Mouse (Mus musculus) forebrain, embryonic 15.5 days (tissue): ENCODE results near the gene Lin28b. TPM values are rescaled to one million over a fixed set of nuclear protein-coding genes. Genes with fewer than 3 reads are reported as not detected.
A peak's percentile ranks its signal among the peaks of the same experiment; 100 is the strongest.
"Not testable (repeated sequence)": the region's sequence is repeated elsewhere in the genome, so short reads cannot be mapped to it uniquely, and the experiment has no call there.

ENCODE experiments used
- ATAC-seq: fragments of 200-750 bp; cut with Nextera tagmentation; replicated peaks from 2 replicates; pipeline ENCODE4 v1.8.0; 2017; ENCODE audit warnings: mild to moderate bottlenecking, moderate TSS enrichment, moderate library complexity
- H3K27ac ChIP-seq: fragments of 300-500 bp; sonication (generic); replicated peaks from 2 replicates; pipeline ENCODE4 v1.5.1; 2015; ENCODE audit warnings: mild to moderate bottlenecking, inconsistent platforms
- H3K27me3 ChIP-seq: fragments of 300-500 bp; sonication (generic); 2 replicates; pipeline ENCODE4 v1.6.1; 2015; ENCODE audit warnings: inconsistent platforms
- H3K36me3 ChIP-seq: fragments of 300-500 bp; sonication (generic); 2 replicates; pipeline ENCODE4 v1.6.1; 2015; ENCODE audit warnings: mild to moderate bottlenecking, inconsistent platforms
- H3K4me1 ChIP-seq: fragments of 300-500 bp; sonication (generic); 2 replicates; pipeline ENCODE4 v1.6.1; 2015; ENCODE audit warnings: inconsistent platforms
- H3K4me2 ChIP-seq: fragments of 300-500 bp; sonication (generic); replicated peaks from 2 replicates; pipeline ENCODE4 v1.6.1; 2015; ENCODE audit warnings: mild to moderate bottlenecking, inconsistent platforms
- H3K4me3 ChIP-seq: fragments of 300-500 bp; sonication (generic); 2 replicates; pipeline ENCODE4 v1.5.1; 2015; ENCODE audit warnings: mild to moderate bottlenecking, inconsistent platforms
- H3K9ac ChIP-seq: fragments of 300-500 bp; sonication (generic); replicated peaks from 2 replicates; pipeline ENCODE4 v1.6.1; 2015; ENCODE audit warnings: mild to moderate bottlenecking, inconsistent platforms
- H3K9me3 ChIP-seq: fragments of 300-500 bp; sonication (generic); 2 replicates; pipeline ENCODE4 v1.6.1; 2016; ENCODE audit warnings: inconsistent platforms
- WGBS: fragments of 180-500 bp; shearing (Covaris S2); methylation state at CpG from one replicate; pipeline ENCODE4 v1.1.7; 2015; ENCODE audit warnings: mixed read lengths; 5-methylcytosine and 5-hydroxymethylcytosine counted together
- polyA plus RNA-seq: library from polyadenylated mRNA; unstranded; fragments of >200 nt; fragmentation: Nextera tagmentation; extraction: Ambion mirVana; gene quantifications from 2 replicates; pipeline ENCODE4 v1.2.1, GENCODE M21; 2015

Lin28b gene
- polyA plus RNA-seq, 1 experiment from 2014 or later = 5.0 TPM

DNA sequence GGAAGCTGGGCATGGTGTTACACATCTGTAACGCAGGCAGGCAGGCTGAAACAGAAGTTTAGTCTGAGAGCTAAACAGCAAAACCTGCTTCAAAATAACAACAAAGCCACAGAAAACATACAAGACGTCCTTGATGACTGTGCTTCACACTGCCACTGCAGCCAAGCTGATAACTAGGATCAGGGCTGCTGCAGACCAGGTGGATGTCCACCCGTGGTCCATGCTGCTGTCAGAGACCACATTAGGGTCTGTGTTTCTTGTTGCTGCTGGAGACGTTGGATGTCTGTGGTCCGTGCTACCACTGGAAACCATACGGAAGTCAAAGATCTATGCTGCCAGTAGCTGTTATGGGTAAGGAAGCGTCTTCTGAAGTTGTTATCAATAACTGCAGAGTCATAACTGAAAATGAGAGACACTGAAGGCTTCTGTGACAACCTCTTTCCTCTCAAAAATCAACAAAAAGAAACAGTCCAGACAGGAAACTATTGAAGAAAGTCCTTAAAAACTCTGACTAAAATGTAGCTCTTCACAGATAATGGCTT, 86.4 kb downstream of the Lin28b start:
- H3K4me3 ChIP-seq = no peak overlapping the region
- no peak overlapping the region for H3K9ac ChIP-seq
- no peak overlapping the region for H3K27ac ChIP-seq
- H3K36me3 ChIP-seq = no peaks in the 10 kb centered on the region
- no peak overlapping the region for H3K4me2 ChIP-seq
- H3K4me1 ChIP-seq = no peaks in the 10 kb centered on the region
- H3K27me3 ChIP-seq = no peaks in the 10 kb centered on the region
- 91% methylated on average over 7 of the region's 7 CpGs for WGBS
- ATAC-seq = no peak
- H3K9me3 ChIP-seq = no peaks in the 10 kb centered on the region

DNA sequence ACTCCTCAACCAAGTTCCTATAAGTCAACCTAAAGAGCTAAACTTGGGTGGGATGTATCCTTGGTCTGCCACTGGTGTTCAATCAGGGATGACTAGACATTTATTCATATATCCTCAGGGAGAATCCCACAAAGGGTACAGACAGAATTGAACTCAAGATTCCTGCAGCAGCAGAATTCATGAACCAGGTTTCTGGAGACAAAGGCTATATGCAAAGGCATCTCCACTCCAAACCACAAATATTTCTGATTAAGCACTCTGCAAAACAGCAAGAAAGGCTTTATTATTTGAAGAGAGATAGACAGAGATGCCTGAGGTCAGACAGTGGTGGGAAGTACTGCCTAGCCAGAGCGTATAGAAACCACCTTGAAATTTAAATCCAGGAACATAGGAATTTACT, 88.0 kb downstream of the Lin28b start:
- H3K27me3 ChIP-seq = no peaks in the 10 kb centered on the region
- no peaks in the 10 kb centered on the region for H3K36me3 ChIP-seq
- no peak overlapping the region for H3K4me2 ChIP-seq
- WGBS = 86% methylated on average over 1 of the region's 1 CpGs
- H3K9me3 ChIP-seq = no peaks in the 10 kb centered on the region
- no peak overlapping the region for H3K9ac ChIP-seq
- no peaks in the 10 kb centered on the region for H3K4me1 ChIP-seq
- H3K4me3 ChIP-seq = no peak overlapping the region
- ATAC-seq = no peak
- H3K27ac ChIP-seq = no peak overlapping the region

DNA sequence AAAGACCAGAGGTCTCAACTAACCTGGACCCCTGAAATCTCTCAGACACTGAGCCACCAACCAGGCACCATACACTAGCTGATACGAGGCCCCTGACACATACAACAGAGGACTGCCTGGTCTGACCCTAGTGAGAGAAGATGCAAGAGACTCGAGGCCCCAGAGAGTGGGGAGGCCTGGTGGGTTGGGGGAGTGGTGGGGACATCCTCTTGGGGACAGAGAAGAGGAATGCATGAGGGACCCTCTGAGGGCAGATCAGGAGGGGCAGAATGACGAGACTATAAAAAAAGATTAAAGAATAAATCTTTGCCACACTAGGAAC, 103.6 kb downstream of the Lin28b start:
- WGBS = 60% methylated on average over 3 of the region's 3 CpGs
- Histone ChIP-seq H3K27ac (no peak overlapping the region), H3K9me3 (no peaks in the 10 kb centered on the region), H3K4me1 (no peaks in the 10 kb centered on the region), H3K27me3 (no peaks in the 10 kb centered on the region), H3K4me3 (no peak overlapping the region), H3K9ac (no peak overlapping the region), H3K4me2 (no peak overlapping the region), H3K36me3 (no peaks in the 10 kb centered on the region)
- ATAC-seq = peak; percentile 63; the same call in 1 of the 2 replicates

- H3K4me2 ChIP-seq = no peak overlapping the region
- ATAC-seq = peak; percentile 68
- H3K36me3 ChIP-seq = no peaks in the 10 kb centered on the region
- H3K4me1 ChIP-seq = no peaks in the 10 kb centered on the region
- no peaks in the 10 kb centered on the region for H3K27me3 ChIP-seq
- H3K9ac ChIP-seq = no peak overlapping the region
- no peak overlapping the region for H3K4me3 ChIP-seq
- H3K9me3 ChIP-seq = no peaks in the 10 kb centered on the region
- no peak overlapping the region for H3K27ac ChIP-seq
These were observed 104.1 kb downstream of the Lin28b start for GRCm38 (mm10) chr10:45381937-45382636.

DNA sequence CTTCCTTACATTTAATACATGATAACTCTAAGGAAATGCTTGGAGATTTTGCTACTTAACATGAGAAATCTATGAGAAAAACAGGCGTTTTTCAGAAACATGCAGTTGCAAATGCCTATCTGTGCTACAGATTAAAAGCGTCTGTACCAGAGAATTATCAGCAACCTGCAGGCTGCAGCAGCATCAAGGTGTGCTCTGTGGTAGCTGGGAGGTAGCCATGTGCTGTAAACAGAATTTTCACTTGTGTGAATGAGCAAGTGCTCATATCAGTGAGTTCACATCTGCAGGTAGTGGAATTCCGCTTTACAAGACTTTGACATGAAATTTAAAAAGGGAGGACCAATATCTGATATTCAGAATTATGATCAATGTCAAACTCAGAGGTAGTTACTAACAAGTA, 107.9 kb downstream of the Lin28b start:
- H3K36me3 ChIP-seq = no peaks in the 10 kb centered on the region
- no peaks in the 10 kb centered on the region for H3K9me3 ChIP-seq
- no peak overlapping the region for H3K9ac ChIP-seq
- H3K4me1 ChIP-seq = no peaks in the 10 kb centered on the region
- no peak overlapping the region for H3K4me3 ChIP-seq
- H3K27ac ChIP-seq = no peak overlapping the region
- no peak overlapping the region for H3K4me2 ChIP-seq
- WGBS = 89% methylated on average over 3 of the region's 3 CpGs
- H3K27me3 ChIP-seq = no peaks in the 10 kb centered on the region
- no peak for ATAC-seq

DNA sequence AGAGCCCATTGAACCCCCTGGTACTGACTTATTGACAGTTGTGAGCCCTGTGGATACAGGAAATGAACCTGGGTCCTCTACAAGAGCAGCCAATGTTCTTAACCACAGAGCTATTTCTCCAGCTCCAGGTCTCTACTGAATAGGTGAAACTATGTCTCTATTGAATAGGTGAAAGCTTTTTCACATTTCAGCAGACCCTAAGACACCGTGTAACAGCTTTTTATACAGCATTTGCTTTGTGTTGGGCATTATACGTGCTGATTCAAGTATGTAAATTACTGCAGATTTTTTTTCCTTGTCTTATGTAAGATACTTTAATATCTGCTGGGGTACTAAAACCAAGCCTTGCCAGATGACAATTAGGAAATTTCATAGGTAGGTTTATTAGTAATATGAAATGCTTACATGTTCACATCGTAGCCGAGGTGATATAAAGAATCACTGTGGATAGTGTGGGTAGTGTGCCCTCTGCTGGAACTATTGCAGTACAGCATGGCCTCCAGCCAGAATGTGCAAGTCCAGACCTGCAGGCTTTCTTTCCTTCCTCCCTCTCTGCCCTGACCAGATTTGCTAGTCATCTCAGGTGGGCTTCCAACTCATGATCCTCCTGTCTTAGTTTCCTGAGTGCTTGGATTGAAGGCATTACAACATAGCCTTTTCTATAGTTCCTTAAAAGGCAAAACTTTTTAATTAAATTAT, 113.1 kb downstream of the Lin28b start:
- no peak overlapping the region for H3K4me2 ChIP-seq
- H3K9ac ChIP-seq = no peak overlapping the region
- ATAC-seq = peak; percentile 86
- no peaks in the 10 kb centered on the region for H3K4me1 ChIP-seq
- H3K4me3 ChIP-seq = no peak overlapping the region
- H3K27ac ChIP-seq = no peak overlapping the region
- no peaks in the 10 kb centered on the region for H3K9me3 ChIP-seq
- H3K27me3 ChIP-seq = no peaks in the 10 kb centered on the region
- WGBS = 44% methylated on average over 4 of the region's 4 CpGs
- no peaks in the 10 kb centered on the region for H3K36me3 ChIP-seq

GRCm38 (mm10) chr10:45370545-45370944, 115.7 kb downstream of the Lin28b start:
- ATAC-seq = no peak
- H3K9ac ChIP-seq = no peak overlapping the region
- H3K27me3 ChIP-seq = no peaks in the 10 kb centered on the region
- no peak overlapping the region for H3K4me2 ChIP-seq
- no peaks in the 10 kb centered on the region for H3K9me3 ChIP-seq
- WGBS = 84% methylated on average over 2 of the region's 2 CpGs
- H3K36me3 ChIP-seq = no peaks in the 10 kb centered on the region
- no peak overlapping the region for H3K27ac ChIP-seq
- H3K4me1 ChIP-seq = no peaks in the 10 kb centered on the region
- no peak overlapping the region for H3K4me3 ChIP-seq

DNA sequence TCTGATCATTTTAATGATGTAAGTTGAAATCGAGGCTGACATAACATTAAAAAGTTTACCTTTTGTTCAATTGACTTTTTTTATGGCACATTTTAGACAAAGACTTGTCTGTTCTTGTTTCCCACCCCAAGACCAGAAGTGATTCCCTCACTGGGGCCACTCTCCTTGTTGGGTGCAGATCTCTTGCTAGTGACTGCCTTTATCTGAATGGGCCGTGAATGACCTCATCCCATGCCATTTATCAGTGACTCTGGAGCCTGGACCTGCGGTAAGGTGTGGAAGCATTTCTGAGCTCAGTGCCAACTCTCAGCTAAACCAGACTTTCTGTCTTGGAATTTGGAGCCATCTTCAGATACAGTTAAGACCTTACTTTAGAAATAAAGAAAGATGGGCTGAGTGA, 116.6 kb downstream of the Lin28b start:
- Histone ChIP-seq H3K4me2 (no peak overlapping the region), H3K27me3 (no peaks in the 10 kb centered on the region), H3K9me3 (no peaks in the 10 kb centered on the region), H3K9ac (no peak overlapping the region), H3K27ac (no peak overlapping the region), H3K36me3 (no peaks in the 10 kb centered on the region), H3K4me1 (no peaks in the 10 kb centered on the region), H3K4me3 (no peak overlapping the region)
- WGBS = 86% methylated on average over 3 of the region's 3 CpGs
- ATAC-seq = no peak

GRCm38 (mm10) chr10:45366987-45367705, 119.0 kb downstream of the Lin28b start:
- Histone ChIP-seq H3K27me3 (no peaks in the 10 kb centered on the region), H3K9me3 (no peaks in the 10 kb centered on the region), H3K27ac (no peak overlapping the region), H3K36me3 (no peaks in the 10 kb centered on the region), H3K9ac (no peak overlapping the region), H3K4me2 (no peak overlapping the region), H3K4me3 (no peak overlapping the region), H3K4me1 (peaks cover 11% of the 10 kb centered on the region; the same call in 1 of the 2 replicates)
- ATAC-seq = no peak
- WGBS = 92% methylated on average over 17 of the region's 17 CpGs

GRCm38 (mm10) chr10:45363396-45363795, 122.8 kb downstream of the Lin28b start:
- H3K36me3 ChIP-seq = no peaks in the 10 kb centered on the region
- no peaks in the 10 kb centered on the region for H3K9me3 ChIP-seq
- WGBS = 30% methylated on average over 5 of the region's 5 CpGs
- H3K9ac ChIP-seq = no peak overlapping the region
- no peak overlapping the region for H3K4me2 ChIP-seq
- H3K4me3 ChIP-seq = no peak overlapping the region
- no peak overlapping the region for H3K27ac ChIP-seq
- H3K27me3 ChIP-seq = no peaks in the 10 kb centered on the region
- peaks cover 11% of the 10 kb centered on the region; the same call in 1 of the 2 replicates for H3K4me1 ChIP-seq
- ATAC-seq = 0 out of 2 replicates have a peak, but pooled peaks have one; percentile 15

DNA sequence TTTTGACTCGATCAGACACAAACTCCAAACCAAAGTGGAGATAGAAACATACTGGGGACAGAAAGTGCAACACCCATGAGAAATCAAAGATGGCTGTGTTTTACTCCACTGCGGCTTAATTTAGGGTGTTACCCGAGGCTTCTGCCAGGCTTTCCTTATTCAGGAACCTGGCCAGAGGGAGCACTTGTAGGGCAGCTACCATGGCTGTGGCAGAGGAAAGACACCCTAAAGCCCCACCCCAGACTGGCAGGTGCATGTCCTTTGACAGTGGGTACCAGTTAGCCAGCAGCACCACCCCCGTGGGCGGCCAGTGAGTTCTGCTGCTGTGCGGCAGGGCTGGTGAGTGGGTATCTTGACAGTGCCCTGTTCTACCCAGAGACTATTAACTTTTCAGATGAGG, 130.1 kb downstream of the Lin28b start:
- H3K27ac ChIP-seq = no peak overlapping the region
- no peaks in the 10 kb centered on the region for H3K4me1 ChIP-seq
- WGBS = 93% methylated on average over 6 of the region's 6 CpGs
- no peak for ATAC-seq
- no peak overlapping the region for H3K9ac ChIP-seq
- H3K36me3 ChIP-seq = no peaks in the 10 kb centered on the region
- no peaks in the 10 kb centered on the region for H3K27me3 ChIP-seq
- H3K4me2 ChIP-seq = no peak overlapping the region
- no peaks in the 10 kb centered on the region for H3K9me3 ChIP-seq
- H3K4me3 ChIP-seq = no peak overlapping the region

DNA sequence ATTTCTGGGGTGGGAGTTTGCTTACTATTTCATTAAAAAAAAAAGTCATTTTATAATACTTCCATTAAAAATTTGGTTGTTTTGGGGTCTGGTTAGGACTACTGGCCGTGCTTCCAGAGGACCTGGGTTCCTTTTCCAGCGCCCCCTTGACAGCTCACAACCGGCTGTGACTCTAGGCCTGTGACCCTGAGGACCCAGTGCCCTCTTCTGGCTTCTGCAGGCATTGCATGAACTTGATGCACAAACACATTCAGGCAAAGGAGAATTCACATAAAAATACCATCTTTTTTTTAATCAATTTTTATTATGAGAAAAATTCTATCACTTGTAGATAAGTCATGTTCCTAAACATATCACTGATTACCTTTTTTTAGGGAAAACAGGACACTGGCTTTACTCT, 138.1 kb downstream of the Lin28b start:
- 81% methylated on average over 3 of the region's 3 CpGs for WGBS

More for the DNA sequence above, 138.1 kb downstream of the Lin28b start:
- not testable (repeated sequence) for H3K27ac ChIP-seq, H3K4me3 ChIP-seq, H3K9me3 ChIP-seq, H3K4me2 ChIP-seq, H3K36me3 ChIP-seq, ATAC-seq, H3K4me1 ChIP-seq, H3K9ac ChIP-seq, H3K27me3 ChIP-seq
